Mouse (Mus musculus): Measurements from ENCODE around the gene Srp54b.
"Not testable (repeated sequence)": the region's sequence is repeated elsewhere in the genome, so short reads cannot be mapped to it uniquely, and the experiment has no call there.

DNA sequence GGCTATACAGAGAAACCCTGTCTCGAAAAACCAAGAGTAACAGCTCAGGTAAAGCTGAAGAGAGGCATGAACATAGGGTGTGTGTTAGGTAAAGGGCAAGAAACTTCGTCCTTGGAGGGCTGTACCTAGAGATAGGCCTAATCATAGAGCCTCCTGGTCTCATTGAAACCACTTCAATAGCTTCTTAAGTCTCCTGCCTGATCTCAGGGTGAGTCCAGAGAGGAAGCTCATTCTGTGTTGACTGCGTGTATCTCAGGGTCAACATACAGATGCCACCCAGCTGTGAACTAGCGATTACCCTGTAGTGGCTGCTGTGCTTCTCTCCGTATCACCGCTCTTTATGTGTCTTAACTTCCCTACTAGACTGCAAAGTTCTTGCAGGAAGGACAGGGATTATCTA lies 17.0 kb upstream of the Srp54b start:
- TF ChIP-seq POLR2A (IDR thresholded peaks at IDR 0.05; ENCODE audit: extremely low read depth, insufficient read depth, low read length); CTCF (IDR thresholded peaks at IDR 0.05; ENCODE audit: low read depth, low read length): not testable (repeated sequence)
